Mouse (Mus musculus): ENCODE results near the gene Stfa2.
"Not testable (repeated sequence)": the region's sequence is repeated elsewhere in the genome, so short reads cannot be mapped to it uniquely, and the experiment has no call there.

Stfa2 gene

DNA sequence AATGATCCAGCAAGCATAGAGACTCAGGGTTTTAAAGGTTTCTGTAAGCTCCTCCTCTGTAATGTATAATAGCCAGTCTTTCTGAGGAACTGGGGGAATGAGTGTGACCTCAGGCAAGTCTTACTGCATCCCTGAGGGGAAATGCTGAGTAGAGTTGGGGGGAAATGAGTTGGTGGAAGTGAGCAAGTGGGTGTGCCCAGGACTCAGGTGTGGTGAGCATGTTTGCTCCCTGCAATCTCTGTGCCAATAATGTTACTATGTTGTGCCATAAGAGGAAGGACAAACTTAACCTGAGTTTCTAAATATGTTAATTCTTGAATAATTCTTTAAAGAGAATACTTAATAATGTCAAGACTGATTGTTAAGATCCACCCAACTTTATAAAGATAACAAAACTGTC lies at the start of gene Stfa2:
Gene Stfa2 (minus strand): TSS at position 101 of the 400 bp plus-strand sequence.
- no peak for DNase-seq

DNA sequence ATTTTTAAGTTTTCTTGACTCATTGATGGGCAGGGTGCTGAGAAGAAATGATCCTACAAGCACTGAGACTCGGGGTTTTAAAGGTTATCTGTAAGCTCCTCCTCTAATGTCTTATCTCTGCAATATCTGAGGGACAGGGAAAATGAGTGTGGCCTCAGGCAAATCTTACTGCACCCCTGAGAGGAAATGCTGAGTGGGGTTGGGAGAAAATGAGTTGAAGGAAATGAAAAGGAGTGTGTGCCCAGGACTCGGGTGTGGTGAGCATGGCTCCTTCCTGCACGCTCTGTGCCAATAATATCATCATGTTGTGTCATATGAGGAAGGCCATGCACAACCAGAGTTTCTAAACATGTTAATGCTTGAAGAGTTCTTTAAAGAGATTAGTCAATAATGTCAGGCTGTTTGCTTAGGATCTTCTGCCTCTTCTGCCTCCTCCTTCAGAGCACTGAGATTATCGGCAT lies 47.1 kb upstream of the Stfa2 start, which contains the start of gene Stfa3:
Gene Stfa3 (minus strand): TSS at position 51 of the 461 bp plus-strand sequence.
- DNase-seq, result no peak

DNA sequence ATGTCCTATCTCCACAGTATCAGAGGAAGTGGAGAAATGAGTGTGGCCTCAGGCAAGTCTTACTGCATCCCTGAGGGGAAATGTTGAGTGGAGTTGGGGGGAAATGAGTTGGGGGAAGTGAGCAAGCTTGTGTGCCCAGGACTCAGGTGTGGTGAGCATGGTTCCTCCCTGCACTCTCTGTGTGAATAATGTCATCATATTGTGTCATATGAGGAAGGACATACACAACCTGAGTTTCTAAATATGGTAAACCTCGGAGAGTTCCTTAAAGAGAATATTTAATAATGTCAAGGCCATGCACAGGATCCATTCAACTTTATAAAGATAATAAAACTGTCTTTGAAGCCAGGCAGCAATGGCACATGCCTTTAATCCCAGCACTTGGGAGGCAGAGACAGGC lies 12.7 kb upstream of the Stfa2 start:
- not testable (repeated sequence) for DNase-seq

DNA sequence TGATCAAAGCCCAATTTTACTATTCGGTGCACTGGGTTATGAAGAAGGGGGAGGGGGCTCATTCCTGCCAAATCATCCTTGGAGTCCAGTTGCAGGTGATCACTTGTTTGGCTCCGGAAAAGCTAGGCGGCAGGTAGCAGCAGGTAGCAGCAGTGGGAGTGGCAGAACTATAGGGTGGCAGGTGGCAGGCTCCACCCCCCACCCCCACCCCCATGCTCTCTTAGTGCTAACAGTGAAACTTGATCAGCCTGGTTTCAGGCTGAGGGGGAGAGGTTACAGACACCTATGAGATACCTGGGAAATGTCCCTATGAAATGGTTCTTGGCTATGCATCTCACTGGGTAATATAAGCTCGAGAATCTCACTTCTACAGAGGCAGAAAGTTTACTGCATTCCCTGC lies 19.2 kb downstream of the Stfa2 start:
- DNase-seq, result no peak

DNA sequence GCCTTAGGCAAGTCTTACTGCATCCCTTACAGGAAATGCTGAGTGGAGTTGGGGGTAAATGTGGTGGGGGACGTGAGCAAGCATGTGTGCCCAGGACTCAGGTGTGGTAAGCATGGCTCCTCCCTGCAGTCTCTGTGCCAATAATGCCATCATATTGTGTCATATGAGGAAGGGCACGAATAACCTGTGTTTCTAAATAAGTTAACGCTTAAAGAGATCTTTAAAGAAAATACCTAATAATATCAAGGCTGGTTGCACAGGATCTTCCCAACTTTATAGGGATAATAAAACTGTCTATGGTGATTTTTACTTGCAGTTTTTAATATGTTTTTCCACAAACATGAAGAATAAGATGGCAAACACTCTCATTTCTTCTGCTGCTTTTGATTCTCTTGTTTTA lies 40.6 kb downstream of the Stfa2 start, which contains the start of gene BC100530:
Gene BC100530 (minus strand): TSS at position 101 of the 400 bp plus-strand sequence.
- not testable (repeated sequence) for DNase-seq
